Mouse (Mus musculus) hindbrain, embryonic 10.5 days (tissue): ENCODE results near the gene Gm16506. TPM values are rescaled to one million over a fixed set of nuclear protein-coding genes. Genes with fewer than 3 reads are reported as not detected.
"Not testable (repeated sequence)": the region's sequence is repeated elsewhere in the genome, so short reads cannot be mapped to it uniquely, and the experiment has no call there.

Source experiments
- DNase-seq: peaks from one replicate; pipeline ENCODE4 v3.0.0-alpha.2; 2017; ENCODE audit warnings: low spot score
- H3K27ac ChIP-seq: fragments of 300-500 bp; sonication (generic); 2 replicates; pipeline ENCODE4 v1.5.1; 2016; ENCODE audit warnings: mild to moderate bottlenecking, moderate library complexity
- H3K27me3 ChIP-seq: fragments of 300-500 bp; sonication (generic); 2 replicates; pipeline ENCODE4 v1.6.1; 2016; ENCODE audit warnings: mild to moderate bottlenecking; ENCODE audit not compliant: poor library complexity, insufficient read depth, severe bottlenecking
- H3K36me3 ChIP-seq: fragments of 300-500 bp; sonication (generic); 2 replicates; pipeline ENCODE4 v1.6.1; 2016; ENCODE audit warnings: mild to moderate bottlenecking, moderate library complexity
- H3K4me1 ChIP-seq: fragments of 300-500 bp; sonication (generic); replicated peaks from 2 replicates; pipeline ENCODE4 v1.6.1; 2016; ENCODE audit warnings: mild to moderate bottlenecking
- H3K4me3 ChIP-seq: fragments of 300-500 bp; sonication (generic); 2 replicates; pipeline ENCODE4 v1.5.1; 2016; ENCODE audit warnings: mild to moderate bottlenecking, moderate library complexity
- H3K9me3 ChIP-seq: fragments of 300-500 bp; sonication (generic); 2 replicates; pipeline ENCODE4 v1.6.1; 2016; ENCODE audit warnings: mild to moderate bottlenecking, moderate library complexity
- WGBS: fragments of 180-500 bp; shearing (Covaris S2); methylation state at CpG from one replicate; pipeline ENCODE4 v1.1.7; 2016; 5-methylcytosine and 5-hydroxymethylcytosine counted together
- polyA plus RNA-seq: library from polyadenylated mRNA; unstranded; fragments of >200 nt; fragmentation: Nextera tagmentation; extraction: Ambion mirVana; gene quantifications from 2 replicates; pipeline ENCODE4 v1.2.1, GENCODE M21; 2016

Gm16506 gene
- not detected in 2 replicates for polyA plus RNA-seq

DNA sequence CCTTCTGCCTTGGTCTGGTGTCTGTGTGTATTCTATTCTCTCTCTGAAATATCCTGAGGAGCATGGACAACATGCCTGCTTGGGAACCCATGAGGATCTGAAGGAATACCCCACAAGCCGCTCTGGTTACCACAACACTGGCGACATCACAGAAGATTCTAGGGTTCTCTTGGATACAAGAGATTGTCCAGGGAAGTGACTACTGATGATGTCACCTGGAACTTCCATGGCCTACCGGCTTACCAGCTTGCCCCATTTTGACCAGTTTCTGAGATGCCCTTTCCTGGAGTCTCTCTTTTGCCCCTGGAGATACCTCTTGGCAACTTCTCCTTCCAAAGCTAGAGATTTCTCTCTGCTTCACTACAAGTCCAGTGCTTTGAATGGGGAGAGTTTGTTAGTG lies at the start of gene Gm16506:
TSS of gene Gm16506 (minus strand) at position 101 of the 400 bp plus-strand sequence.
- H3K27me3 ChIP-seq, DNase-seq, H3K27ac ChIP-seq, H3K4me1 ChIP-seq, H3K4me3 ChIP-seq, H3K9me3 ChIP-seq, H3K36me3 ChIP-seq: not testable (repeated sequence)
- 94% methylated on average over 3 of the region's 3 CpGs for WGBS

DNA sequence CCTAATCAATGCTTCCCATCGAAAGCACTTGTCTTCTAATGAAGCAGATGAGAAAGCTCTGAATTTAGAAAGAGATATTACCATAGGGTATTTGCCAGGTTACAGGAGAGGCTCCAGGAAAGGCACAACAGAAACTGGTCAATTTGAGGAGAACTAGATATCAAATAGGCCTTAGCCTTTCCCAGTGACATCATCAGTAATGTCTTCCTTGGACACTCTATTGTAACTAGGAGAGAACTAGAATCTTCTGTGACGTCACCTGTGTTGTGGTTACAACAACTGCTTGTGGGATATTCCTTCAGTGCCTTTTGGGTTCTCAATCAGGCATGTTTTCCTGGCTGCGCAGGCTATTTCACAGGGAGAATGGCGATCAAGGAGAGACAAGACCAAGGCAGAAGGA lies 20.3 kb upstream of the Gm16506 start, which contains the start of gene Gm6526:
TSS of gene Gm6526 (plus strand) at position 301 of the 400 bp plus-strand sequence.
- H3K4me3 ChIP-seq, H3K27ac ChIP-seq, H3K4me1 ChIP-seq, H3K27me3 ChIP-seq, DNase-seq, H3K9me3 ChIP-seq, H3K36me3 ChIP-seq: not testable (repeated sequence)
- WGBS, result 84% methylated on average over 4 of the region's 4 CpGs

DNA sequence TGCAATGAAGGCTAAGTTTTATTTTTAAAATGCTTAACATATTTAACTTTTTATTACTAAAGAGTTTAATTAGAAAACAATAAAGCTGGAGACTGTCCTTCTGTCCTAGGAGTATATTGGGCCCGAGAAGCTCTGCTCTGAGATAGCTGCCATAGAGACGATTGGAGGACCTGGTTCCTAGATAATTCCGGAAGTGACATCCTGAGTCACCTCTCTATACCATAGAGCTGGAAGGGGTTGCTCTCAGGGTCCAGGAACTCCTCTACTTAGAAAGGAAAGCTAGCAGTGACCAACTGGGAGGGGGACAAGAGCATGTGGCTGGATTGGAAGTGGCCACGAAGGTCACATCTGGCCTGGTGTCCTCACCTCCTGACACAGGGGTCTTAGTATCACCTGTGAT lies 29.7 kb downstream of the Gm16506 start, which contains the start of gene Gm7324:
TSS of gene Gm7324 (plus strand) at position 208 of the 400 bp plus-strand sequence.
- H3K4me3 ChIP-seq, H3K9me3 ChIP-seq, H3K4me1 ChIP-seq, DNase-seq, H3K27me3 ChIP-seq, H3K36me3 ChIP-seq, H3K27ac ChIP-seq: not testable (repeated sequence)
- 86% methylated on average over 4 of the region's 4 CpGs for WGBS

DNA sequence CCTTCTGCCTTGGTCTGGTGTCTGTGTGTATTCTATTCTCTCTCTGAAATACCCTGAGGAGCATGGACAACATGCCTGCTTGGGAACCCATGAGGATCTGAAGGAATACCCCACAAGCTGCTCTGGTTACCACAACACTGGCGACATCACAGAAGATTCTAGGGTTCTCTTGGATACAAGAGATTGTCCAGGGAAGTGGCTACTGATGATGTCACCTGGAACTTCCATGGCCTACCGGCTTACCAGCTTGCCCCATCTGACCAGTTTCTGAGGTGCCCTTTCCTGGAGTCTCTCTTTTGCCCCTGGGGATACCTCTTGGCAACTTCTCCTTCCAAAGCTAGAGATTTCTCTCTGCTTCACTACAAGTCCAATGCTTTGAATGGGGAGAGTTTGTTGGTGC lies 50.2 kb downstream of the Gm16506 start, which contains the start of gene Gm8165:
TSS of gene Gm8165 (minus strand) at position 101 of the 400 bp plus-strand sequence.
- DNase-seq, H3K4me3 ChIP-seq, H3K36me3 ChIP-seq, H3K4me1 ChIP-seq, H3K27ac ChIP-seq, H3K27me3 ChIP-seq, H3K9me3 ChIP-seq: not testable (repeated sequence)
- WGBS, result 89% methylated on average over 1 of the region's 2 CpGs

Other genes starting within 250 kb of the Gm16506 start
- gene Gm5799, start 183.9 kb downstream of the Gm16506 start, polyA plus RNA-seq, result not detected in 2 replicates
- not detected in 2 replicates for gene Gm17654, start 148.3 kb downstream of the Gm16506 start, polyA plus RNA-seq
- not detected in 2 replicates for gene Gm10375, start 119.5 kb downstream of the Gm16506 start, polyA plus RNA-seq
- not detected in 2 replicates for gene Gm8165, start 50.3 kb downstream of the Gm16506 start, polyA plus RNA-seq
- 0.98 and 1.2 TPM in 2 replicates for gene Gm7324, start 29.7 kb downstream of the Gm16506 start, polyA plus RNA-seq
- gene Gm6526, start 20.4 kb upstream of the Gm16506 start, polyA plus RNA-seq, result not detected in 2 replicates
- gene Gm8180, start 57.3 kb upstream of the Gm16506 start, polyA plus RNA-seq, result not detected in 2 replicates
- not detected in 2 replicates for gene Ear1, start 148.0 kb upstream of the Gm16506 start, polyA plus RNA-seq
- not detected in 2 replicates for gene Ear10, start 196.1 kb upstream of the Gm16506 start, polyA plus RNA-seq
- 2.8 and 5.9 TPM in 2 replicates for gene Gm8113, start 197.9 kb upstream of the Gm16506 start, polyA plus RNA-seq
- not detected in 2 replicates for gene Ang5, start 229.6 kb upstream of the Gm16506 start, polyA plus RNA-seq